Mouse (Mus musculus): ENCODE data around the gene Vmn1r2.
"Not testable (repeated sequence)": the region's sequence is repeated elsewhere in the genome, so short reads cannot be mapped to it uniquely, and the experiment has no call there.

The Vmn1r2 gene

DNA sequence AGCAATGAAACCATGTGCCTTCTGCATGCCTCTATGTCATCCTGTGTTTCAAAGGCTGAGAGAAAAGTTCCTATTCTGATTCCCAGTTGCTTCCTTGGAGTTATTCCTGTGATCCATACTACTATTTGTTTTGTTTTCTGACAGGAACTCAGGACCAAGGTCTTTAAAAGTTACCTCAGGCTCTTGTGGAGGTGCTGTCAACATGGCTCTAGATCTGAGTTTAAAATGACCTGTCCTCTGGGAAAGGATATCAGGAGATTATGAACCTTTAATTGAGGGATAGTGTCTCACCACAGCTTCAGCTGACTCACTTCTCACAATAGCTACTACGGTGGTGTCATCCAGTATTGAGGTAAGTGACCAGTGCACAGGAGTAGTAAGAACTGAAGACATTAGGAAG lies at the start of gene Vmn1r2:
Gene Vmn1r2, plus strand, starts transcription at position 301 of the 400 bp plus-strand sequence.
- DNase-seq (ENCODE audit: low spot score in 2 of 2): not testable (repeated sequence)

DNA sequence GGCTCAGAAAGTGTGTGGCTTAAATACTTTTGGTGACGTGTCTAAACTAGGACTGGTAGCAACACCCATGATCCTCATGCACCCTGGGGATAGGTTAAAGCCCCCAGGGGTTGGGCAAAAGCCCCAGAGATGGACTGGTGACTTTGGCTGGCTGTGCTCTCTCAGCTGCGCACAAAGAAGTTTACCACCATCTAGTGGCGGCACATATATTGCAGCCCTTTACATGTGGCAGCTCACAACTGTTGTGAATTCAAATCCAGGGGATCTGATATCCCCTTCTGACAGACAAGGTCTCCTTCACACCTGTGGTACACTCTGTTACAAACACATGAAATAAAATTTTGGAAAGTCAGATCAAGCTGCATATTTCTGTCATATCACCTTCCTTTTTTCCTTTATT lies 19.2 kb upstream of the Vmn1r2 start:
- not testable (repeated sequence) for DNase-seq (ENCODE audit: low spot score in 2 of 2)

DNA sequence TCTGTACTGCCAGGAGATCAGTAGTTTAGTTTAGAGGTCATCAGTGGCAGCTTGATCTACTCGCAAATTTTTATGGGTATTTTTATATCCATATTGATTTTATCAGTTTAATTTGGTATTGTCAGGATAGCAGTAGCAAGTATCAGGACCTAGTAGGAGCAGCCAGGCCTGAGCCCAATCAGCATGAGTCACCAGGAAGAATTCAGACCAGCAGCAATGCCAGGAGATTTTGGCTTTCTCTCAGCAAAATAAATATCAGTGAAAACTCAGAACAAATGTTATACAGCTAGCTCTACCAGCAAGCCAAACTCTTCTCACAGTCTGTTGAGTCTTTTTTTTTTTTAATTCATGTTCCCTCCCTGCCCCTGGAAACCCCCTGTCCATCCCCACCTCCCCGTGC lies 13.8 kb upstream of the Vmn1r2 start:
- not testable (repeated sequence) for DNase-seq (ENCODE audit: low spot score in 2 of 2)

DNA sequence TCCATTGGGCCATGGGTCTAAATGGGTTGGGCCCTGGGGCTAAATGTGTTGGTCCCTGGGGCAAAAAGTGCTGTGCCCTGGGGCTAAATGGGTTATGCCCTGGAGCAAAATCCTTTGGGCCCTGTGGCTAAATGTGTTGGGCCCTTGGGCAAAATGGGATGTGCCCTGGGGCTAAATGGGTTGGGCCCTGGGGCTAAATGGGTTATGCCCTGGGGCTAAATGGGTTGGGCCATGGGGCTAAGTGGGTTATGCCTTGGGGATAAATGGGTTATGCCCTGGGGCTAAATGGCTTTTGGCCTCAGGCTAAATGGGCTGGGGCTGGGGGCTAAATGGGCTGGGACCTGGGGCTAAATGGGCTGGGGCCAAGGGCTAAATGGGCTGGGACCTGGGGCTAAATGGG lies 2.7 kb upstream of the Vmn1r2 start:
- not testable (repeated sequence) for DNase-seq (ENCODE audit: low spot score in 2 of 2)

DNA sequence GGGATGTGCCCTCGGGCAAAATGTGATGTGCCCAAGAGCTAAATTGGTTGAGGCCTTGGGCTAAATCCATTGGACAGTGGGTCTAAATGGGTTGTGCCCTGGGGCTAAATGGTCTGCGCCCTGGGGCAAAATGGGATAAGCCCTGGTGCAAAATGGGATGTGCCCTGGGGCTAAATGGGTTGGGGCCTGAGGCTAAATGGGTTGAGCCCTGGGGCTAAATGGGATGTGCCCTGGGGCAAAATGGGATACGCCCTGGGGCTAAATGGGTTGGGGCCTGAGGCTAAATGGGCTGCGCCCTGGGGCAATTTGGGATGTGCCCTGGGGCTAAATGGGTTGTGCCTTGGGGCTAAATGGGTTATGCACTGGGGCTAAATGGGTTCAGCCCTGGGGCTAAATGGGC lies 2.1 kb upstream of the Vmn1r2 start:
- peak; percentile 32 to 39 for DNase-seq (ENCODE audit: low spot score in 2 of 2)

DNA sequence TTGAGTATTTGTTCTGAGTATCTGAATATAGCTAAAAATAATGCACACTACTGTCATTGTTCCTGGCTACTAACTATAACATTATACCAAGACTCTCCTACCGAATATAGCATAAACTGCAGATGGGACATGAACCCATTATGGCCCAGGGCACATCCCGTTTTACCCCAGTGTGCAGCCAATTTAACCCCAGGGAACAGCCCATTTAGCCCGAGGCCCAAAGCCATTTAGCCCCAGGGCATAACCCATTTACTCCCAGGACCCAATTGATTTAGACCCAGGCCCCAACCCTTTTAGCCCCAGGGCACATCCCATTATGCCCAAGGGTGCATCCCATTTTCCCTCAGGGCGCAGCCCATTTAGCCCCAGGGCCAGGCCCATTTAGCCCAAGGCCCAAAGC lies 7.5 kb downstream of the Vmn1r2 start:
- not testable (repeated sequence) for DNase-seq (ENCODE audit: low spot score in 2 of 2)

DNA sequence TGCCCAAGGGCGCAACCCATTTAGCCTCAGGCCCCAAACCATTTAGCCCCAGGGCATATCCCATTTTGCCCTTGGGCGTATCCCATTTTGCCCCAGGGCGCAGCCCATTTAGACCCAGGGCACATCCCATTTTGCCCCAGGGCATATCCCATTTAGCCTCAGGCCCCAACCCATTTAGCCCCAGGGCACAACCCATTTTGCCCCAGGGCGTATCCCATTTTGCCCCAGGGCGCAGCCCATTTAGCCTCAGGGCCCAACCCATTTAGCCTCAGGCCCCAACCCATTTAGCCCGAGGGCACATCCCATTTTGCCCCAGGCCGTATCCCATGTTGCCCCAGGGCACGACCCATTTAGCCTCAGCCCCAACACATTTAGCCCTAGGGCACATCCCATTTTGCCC lies 8.6 kb downstream of the Vmn1r2 start:
- DNase-seq (ENCODE audit: low spot score in 2 of 2): not testable (repeated sequence)

DNA sequence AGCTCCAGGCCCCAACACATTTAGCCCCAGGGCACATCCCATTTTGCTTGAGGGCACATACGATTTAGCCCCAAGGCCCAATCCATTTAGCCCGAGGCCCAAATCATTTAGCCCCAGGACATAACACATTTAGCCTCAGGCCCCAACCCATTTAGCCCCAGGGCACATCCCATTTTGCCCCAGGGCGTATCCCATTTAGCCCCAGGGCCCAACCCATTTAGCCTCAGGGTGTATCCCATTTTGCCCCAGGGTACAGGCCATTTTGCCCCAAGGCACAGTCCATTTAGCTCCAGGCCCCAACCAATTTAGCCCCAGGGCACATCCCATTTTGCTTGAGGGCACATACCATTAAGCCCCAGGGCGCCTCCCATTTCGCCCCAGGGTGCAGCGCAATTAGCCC lies 9.1 kb downstream of the Vmn1r2 start:
- DNase-seq (ENCODE audit: low spot score in 2 of 2): not testable (repeated sequence)

DNA sequence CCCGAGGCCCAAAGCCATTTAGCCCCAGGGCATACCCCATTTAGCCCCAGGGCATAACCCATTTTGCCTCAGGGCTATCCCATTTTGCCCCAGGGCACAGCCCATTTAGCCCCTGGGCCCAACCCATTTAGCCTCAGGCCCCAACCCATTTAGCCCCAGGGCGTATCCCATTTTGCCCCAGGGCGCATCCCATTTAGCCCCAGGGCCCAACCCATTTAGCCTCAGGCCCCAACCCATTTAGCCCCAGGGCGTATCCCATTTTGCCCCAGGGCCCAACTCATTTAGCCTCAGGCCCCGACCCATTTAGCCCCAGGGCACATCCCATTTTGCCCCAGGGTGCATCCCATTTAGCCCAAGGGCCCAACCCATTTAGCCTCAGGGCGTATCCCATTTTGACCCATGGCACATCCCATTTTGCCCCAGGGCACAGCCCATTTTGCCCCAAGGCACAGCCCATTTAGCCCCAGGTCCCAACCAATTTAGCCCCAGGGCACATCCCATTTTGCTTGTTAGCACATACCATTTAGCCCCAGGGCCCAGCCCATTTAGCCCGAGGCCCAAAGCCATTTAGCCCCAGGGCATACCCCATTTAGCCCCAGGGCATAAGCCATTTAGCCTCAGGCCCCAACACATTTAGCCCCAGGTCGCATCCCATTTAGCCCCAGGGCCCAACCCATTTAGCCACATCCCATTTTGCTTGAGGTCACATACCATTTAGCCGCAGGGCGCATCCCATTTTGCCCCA lies 9.8 kb downstream of the Vmn1r2 start:
- DNase-seq (ENCODE audit: low spot score in 2 of 2): peak; percentile 9 to 35

DNA sequence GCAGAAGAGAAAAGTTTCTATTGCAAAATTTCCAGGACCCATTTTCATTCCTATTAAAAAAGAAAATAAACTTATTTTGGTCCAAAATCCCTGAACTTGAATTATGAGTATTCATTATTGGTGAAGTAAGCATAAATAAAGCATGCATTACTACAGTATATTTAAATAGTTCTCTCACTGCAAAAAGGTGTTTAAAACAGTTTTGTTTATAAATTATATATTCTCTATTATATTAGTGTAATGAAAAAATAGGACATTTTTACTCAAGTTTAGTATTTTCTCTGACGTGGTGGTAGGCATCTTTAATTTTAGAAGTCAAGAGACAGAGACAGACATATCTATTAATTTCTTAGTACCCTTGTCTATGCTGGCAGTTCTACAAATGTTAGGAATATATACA lies 18.1 kb downstream of the Vmn1r2 start, which contains the start of gene Vmn1r3:
Gene Vmn1r3, minus strand, starts transcription at position 101 of the 400 bp plus-strand sequence.
- not testable (repeated sequence) for DNase-seq (ENCODE audit: low spot score in 2 of 2)

DNA sequence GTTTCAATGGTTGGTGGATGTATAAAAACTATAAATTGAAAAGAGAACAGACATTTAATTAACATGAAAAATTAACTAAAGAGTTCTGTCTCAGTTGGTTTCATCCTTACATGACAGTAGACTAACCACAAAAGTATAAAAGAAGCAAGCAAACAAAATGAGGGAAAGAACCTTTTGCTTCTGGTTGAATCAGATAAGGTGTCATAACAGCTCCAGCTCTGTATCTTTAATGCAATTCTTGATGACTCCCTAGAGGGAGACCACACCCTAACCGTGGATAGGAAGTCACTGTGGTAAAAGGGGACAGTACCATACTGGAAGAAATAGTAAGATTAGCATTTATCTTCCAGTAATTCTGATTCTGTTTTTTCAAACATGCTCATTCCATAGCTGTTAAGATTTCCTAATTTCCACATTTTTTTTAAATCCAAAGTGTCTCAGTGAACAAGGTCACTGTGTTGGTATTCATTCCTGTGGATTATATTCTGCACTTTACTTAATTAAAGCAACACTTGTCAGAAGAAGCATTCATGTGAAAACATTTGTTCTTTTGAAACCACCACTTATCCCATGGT lies 42.6 kb downstream of the Vmn1r2 start:
- not testable (repeated sequence) for DNase-seq (ENCODE audit: low spot score in 2 of 2)

DNA sequence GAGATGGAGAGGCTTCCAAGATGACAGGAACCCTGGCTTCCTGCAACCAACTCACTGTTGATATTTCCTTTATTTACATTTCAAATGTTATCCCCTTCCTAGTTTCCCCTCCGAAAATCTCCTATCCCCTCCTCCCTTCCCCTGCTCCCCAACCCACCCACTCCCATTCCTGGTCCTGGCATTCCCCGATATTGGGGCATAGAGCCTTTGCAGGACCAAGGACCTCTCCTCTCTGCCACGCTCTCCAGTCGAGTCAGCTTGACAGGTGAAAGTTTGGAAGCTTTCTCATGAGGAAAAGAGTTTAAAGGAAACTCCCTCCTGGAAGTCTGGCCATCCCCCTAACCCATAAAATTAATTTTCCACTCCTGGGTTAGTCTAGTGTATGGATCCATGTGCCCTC lies 46.2 kb downstream of the Vmn1r2 start:
- not testable (repeated sequence) for DNase-seq (ENCODE audit: low spot score in 2 of 2)

DNA sequence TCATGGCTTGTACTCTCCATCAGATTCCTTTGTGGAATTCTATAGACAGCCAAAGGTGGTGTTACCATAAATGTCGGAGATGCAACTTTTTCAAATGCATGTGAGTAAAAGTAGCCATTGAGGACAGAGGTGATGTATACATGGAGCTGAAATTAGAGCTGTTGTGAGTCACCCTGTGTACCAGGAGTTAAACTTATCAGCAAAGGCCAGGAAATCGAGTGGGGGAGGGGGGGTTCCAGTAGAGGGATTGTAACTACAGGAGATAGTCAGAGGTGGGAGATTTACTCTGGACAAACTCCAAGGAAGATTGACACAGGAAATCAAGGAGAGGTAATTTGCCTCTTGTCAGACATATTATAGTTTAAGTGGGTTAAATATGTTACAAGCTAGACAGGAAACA lies 49.3 kb downstream of the Vmn1r2 start:
- not testable (repeated sequence) for DNase-seq (ENCODE audit: low spot score in 2 of 2)
